12 mouse cellular contexts compared by ENCODE assay signal in the genomic region with DNA sequence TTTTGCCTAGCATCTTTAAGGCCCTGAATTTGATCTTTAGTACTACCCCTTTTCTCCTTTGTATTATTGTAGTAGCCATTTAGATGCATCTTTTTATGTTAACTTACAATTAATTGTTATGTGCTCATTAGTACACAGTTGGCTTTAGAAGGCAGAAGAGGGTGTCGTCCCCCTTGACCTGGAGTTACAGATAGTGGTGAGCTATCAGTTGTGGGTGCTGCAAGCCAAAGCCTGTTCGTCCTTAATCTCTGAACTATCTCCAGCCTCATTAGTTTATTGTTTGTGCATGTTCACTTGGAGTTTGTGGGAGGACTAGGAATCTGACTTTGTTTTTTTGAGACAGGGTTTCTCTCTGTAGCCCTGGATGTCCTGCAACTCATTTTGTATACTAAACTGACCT. TPM values are rescaled to one million over a fixed set of nuclear protein-coding genes. Genes with fewer than 3 reads are reported as not detected.
DNase-seq lines count a peak whose midpoint lies in the region; ATAC-seq lines count a peak whose summit lies in the region.
"Had no signal": no experiment of that assay in that cellular context is flagged by ENCODE, and none has a peak within 500 bp of the region (broad histone marks: within the 10 kb centered on the region; RNA-seq: fewer than 3 reads in every experiment).

No protein-coding gene starts in this region.

- no peak for DNase-seq in heart, embryonic 10.5 days (ENCODE audit: low spot score)
- DNase-seq in induced T-regulatory cell, adult 2 months (ENCODE audit: low read depth) = peak; percentile 6
- no peak for DNase-seq in right cerebral cortex, postnatal 4 days
- DNase-seq in cerebellum, adult 11 months = no peak
- DNase-seq in layer of hippocampus, postnatal 10 days (ENCODE audit: low spot score in 2 of 2) = no peak
- DNase-seq: adrenal gland, postnatal 10 days; cerebellum, postnatal 25 days; gastrocnemius, postnatal 14 days; kidney, postnatal 4 days had no signal

- no peak overlapping the region for H3K27ac ChIP-seq in heart, embryonic 15.5 days
- H3K27ac ChIP-seq in heart, embryonic 10.5 days = no peak overlapping the region
- no peak overlapping the region for H3K27ac ChIP-seq in embryonic facial prominence, embryonic 13.5 days
- H3K27ac ChIP-seq in midbrain, embryonic 13.5 days = no peak overlapping the region

- H3K4me1 ChIP-seq in heart, embryonic 15.5 days (replicated peaks) = peaks cover 28% of the 10 kb centered on the region
- peaks cover 13% of the 10 kb centered on the region for H3K4me1 ChIP-seq in heart, embryonic 10.5 days
- peaks cover 21% of the 10 kb centered on the region for H3K4me1 ChIP-seq in embryonic facial prominence, embryonic 13.5 days
- H3K4me1 ChIP-seq in midbrain, embryonic 13.5 days (replicated peaks) = peaks cover 41% of the 10 kb centered on the region

- no peaks in the 10 kb centered on the region for H3K27me3 ChIP-seq in heart, embryonic 15.5 days
- H3K27me3 ChIP-seq in heart, embryonic 10.5 days (ENCODE audit: insufficient read depth, poor library complexity, severe bottlenecking) = no peaks in the 10 kb centered on the region
- no peaks in the 10 kb centered on the region for H3K27me3 ChIP-seq in embryonic facial prominence, embryonic 13.5 days
- H3K27me3 ChIP-seq in midbrain, embryonic 13.5 days = no peaks in the 10 kb centered on the region

- WGBS in heart, embryonic 15.5 days = 53% methylated on average over 2 of the region's 2 CpGs
- WGBS in heart, embryonic 10.5 days = 54% methylated on average over 2 of the region's 2 CpGs
- 81% methylated on average over 2 of the region's 2 CpGs for WGBS in embryonic facial prominence, embryonic 13.5 days
- 90% methylated on average over 2 of the region's 2 CpGs for WGBS in midbrain, embryonic 13.5 days

- peak overlapping the region; percentile 75 for H3K4me2 ChIP-seq in heart, embryonic 15.5 days
- peak overlapping the region; percentile 93 for H3K4me2 ChIP-seq in embryonic facial prominence, embryonic 13.5 days
- peak overlapping the region; percentile 99 for H3K4me2 ChIP-seq in midbrain, embryonic 13.5 days (replicated peaks)

- no peak overlapping the region for H3K4me3 ChIP-seq in heart, embryonic 15.5 days
- no peak overlapping the region for H3K4me3 ChIP-seq in heart, embryonic 10.5 days
- no peak overlapping the region for H3K4me3 ChIP-seq in embryonic facial prominence, embryonic 13.5 days
- H3K4me3 ChIP-seq in midbrain, embryonic 13.5 days (replicated peaks) = peak overlapping the region; percentile 94

- H3K9me3 ChIP-seq in heart, embryonic 15.5 days (replicated peaks) = no peaks in the 10 kb centered on the region
- no peaks in the 10 kb centered on the region for H3K9me3 ChIP-seq in heart, embryonic 10.5 days
- no peaks in the 10 kb centered on the region for H3K9me3 ChIP-seq in embryonic facial prominence, embryonic 13.5 days
- H3K9me3 ChIP-seq in midbrain, embryonic 13.5 days = no peaks in the 10 kb centered on the region

- no peak for ATAC-seq in heart, embryonic 15.5 days (replicated peaks; ENCODE audit: insufficient number of reproducible peaks, insufficient read depth, low FRiP score, low read depth)
- ATAC-seq in embryonic facial prominence, embryonic 13.5 days (ENCODE audit: insufficient number of reproducible peaks, insufficient read depth, low FRiP score, low TSS enrichment, low read depth) = no peak
- no peak for ATAC-seq in midbrain, embryonic 13.5 days

- H3K9ac ChIP-seq in heart, embryonic 15.5 days = no peak overlapping the region
- H3K9ac ChIP-seq in embryonic facial prominence, embryonic 13.5 days = no peak overlapping the region
- H3K9ac ChIP-seq in midbrain, embryonic 13.5 days (replicated peaks) = no peak overlapping the region

- H3K36me3 ChIP-seq in heart, embryonic 15.5 days = peaks cover 43% of the 10 kb centered on the region
- H3K36me3 ChIP-seq in heart, embryonic 10.5 days = peaks cover 70% of the 10 kb centered on the region
- H3K36me3 ChIP-seq in embryonic facial prominence, embryonic 13.5 days = peaks cover 46% of the 10 kb centered on the region
- peaks cover 33% of the 10 kb centered on the region for H3K36me3 ChIP-seq in midbrain, embryonic 13.5 days

RNA-seq across cellular contexts. Expression of a gene that starts 3.7 kb away (rescaled TPM):
- polyA plus RNA-seq in heart, embryonic 15.5 days (2015; fragmentation: Nextera tagmentation; extraction: Ambion mirVana) = 127 and 139 TPM in 2 replicates
- 191 and 222 TPM in 2 replicates for polyA plus RNA-seq in heart, embryonic 10.5 days (2016; fragmentation: Nextera tagmentation; extraction: Ambion mirVana)
- polyA plus RNA-seq in embryonic facial prominence, embryonic 13.5 days (2015; fragmentation: Nextera tagmentation; extraction: Ambion mirVana) = 258 and 268 TPM in 2 replicates
- polyA plus RNA-seq in midbrain, embryonic 13.5 days (2015; fragmentation: Nextera tagmentation; extraction: Ambion mirVana) = 244 and 250 TPM in 2 replicates
- total RNA-seq in layer of hippocampus, postnatal 10 days (2021) = 100 to 1,000 TPM; 152 to 164 TPM

RNA-seq across cellular contexts. Expression of a gene that starts 9.0 kb away (rescaled TPM):
- polyA plus RNA-seq in heart, embryonic 15.5 days (2015; fragmentation: Nextera tagmentation; extraction: Ambion mirVana) = 15.7 and 17.4 TPM in 2 replicates
- 15.0 and 17.2 TPM in 2 replicates for polyA plus RNA-seq in heart, embryonic 10.5 days (2016; fragmentation: Nextera tagmentation; extraction: Ambion mirVana)
- 25.4 and 28.0 TPM in 2 replicates for polyA plus RNA-seq in embryonic facial prominence, embryonic 13.5 days (2015; fragmentation: Nextera tagmentation; extraction: Ambion mirVana)
- polyA plus RNA-seq in midbrain, embryonic 13.5 days (2015; fragmentation: Nextera tagmentation; extraction: Ambion mirVana) = 32.2 and 36.7 TPM in 2 replicates
- 10 to 100 TPM; 43.5 to 46.0 TPM for total RNA-seq in layer of hippocampus, postnatal 10 days (2021)

RNA-seq across cellular contexts. Expression of a gene that starts 41.6 kb away (rescaled TPM):
- 177 and 193 TPM in 2 replicates for polyA plus RNA-seq in heart, embryonic 15.5 days (2015; fragmentation: Nextera tagmentation; extraction: Ambion mirVana)
- 248 and 309 TPM in 2 replicates for polyA plus RNA-seq in heart, embryonic 10.5 days (2016; fragmentation: Nextera tagmentation; extraction: Ambion mirVana)
- 288 and 317 TPM in 2 replicates for polyA plus RNA-seq in embryonic facial prominence, embryonic 13.5 days (2015; fragmentation: Nextera tagmentation; extraction: Ambion mirVana)
- polyA plus RNA-seq in midbrain, embryonic 13.5 days (2015; fragmentation: Nextera tagmentation; extraction: Ambion mirVana) = 321 and 336 TPM in 2 replicates
- 100 to 1,000 TPM; 106 to 116 TPM for total RNA-seq in layer of hippocampus, postnatal 10 days (2021)
